Mouse (Mus musculus) intestine, postnatal 0 days (tissue): ENCODE data around the gene Disc1. TPM values are rescaled to one million over a fixed set of nuclear protein-coding genes. Genes with fewer than 3 reads are reported as not detected.
A peak's percentile ranks its signal among the peaks of the same experiment; 100 is the strongest.

Source experiments
- ATAC-seq: fragments of 200-750 bp; cut with Nextera tagmentation; 2 replicates; pipeline ENCODE4 v1.8.0; 2017; ENCODE audit warnings: mild to moderate bottlenecking, moderate TSS enrichment, moderate library complexity
- H3K27ac ChIP-seq: fragments of 300-500 bp; sonication (generic); 2 replicates; pipeline ENCODE4 v1.5.1; 2014; ENCODE audit warnings: mild to moderate bottlenecking, low read depth, low read length, moderate library complexity
- H3K27me3 ChIP-seq: fragments of 300-500 bp; sonication (generic); replicated peaks from 2 replicates; pipeline ENCODE4 v1.6.1; 2014; ENCODE audit warnings: low read length, mixed read lengths; ENCODE audit not compliant: control insufficient read depth, insufficient read depth
- H3K36me3 ChIP-seq: fragments of 300-500 bp; sonication (generic); 2 replicates; pipeline ENCODE4 v1.6.1; 2014; ENCODE audit warnings: mild to moderate bottlenecking, moderate library complexity; ENCODE audit not compliant: control insufficient read depth, insufficient read depth
- H3K4me1 ChIP-seq: fragments of 300-500 bp; sonication (generic); replicated peaks from 2 replicates; pipeline ENCODE4 v1.6.1; 2014; ENCODE audit warnings: antibody characterized with exemption, low read length, mixed read lengths; ENCODE audit not compliant: control insufficient read depth, insufficient read depth
- H3K4me2 ChIP-seq: fragments of 300-500 bp; sonication (generic); replicated peaks from 2 replicates; pipeline ENCODE4 v1.6.1; 2014; ENCODE audit warnings: low read depth, mild to moderate bottlenecking, moderate library complexity
- H3K4me3 ChIP-seq: fragments of 300-500 bp; sonication (generic); 2 replicates; pipeline ENCODE4 v1.5.1; 2014; ENCODE audit warnings: low read depth, low read length
- H3K9ac ChIP-seq: fragments of 300-500 bp; sonication (generic); 2 replicates; pipeline ENCODE4 v1.6.1; 2014; ENCODE audit warnings: mild to moderate bottlenecking, low read depth, low read length
- H3K9me3 ChIP-seq: fragments of 300-500 bp; sonication (generic); 2 replicates; pipeline ENCODE4 v1.6.1; 2016; ENCODE audit warnings: mixed run types; ENCODE audit not compliant: control insufficient read depth
- CTCF ChIP-seq: sonication (generic); IDR thresholded peaks from 2 replicates; pipeline ENCODE4 v1.5.1; 2016; ENCODE audit warnings: low read depth, mild to moderate bottlenecking, control low read depth, antibody characterized with exemption, moderate library complexity
- WGBS: fragments of 180-500 bp; shearing (Covaris S2); extraction: QIAGEN DNeasy Blood & Tissue Kit; methylation state at CpG from one replicate; pipeline ENCODE4 v1.1.7; 2014; 5-methylcytosine and 5-hydroxymethylcytosine counted together
- polyA plus RNA-seq: library from polyadenylated mRNA; unstranded; fragments of >200 nt; fragmentation: Nextera tagmentation; extraction: Ambion mirVana; gene quantifications from 2 replicates; pipeline ENCODE4 v1.2.1, GENCODE M21; 2015

Disc1 gene
- 0.39 and 0.40 TPM in 2 replicates for polyA plus RNA-seq

DNA sequence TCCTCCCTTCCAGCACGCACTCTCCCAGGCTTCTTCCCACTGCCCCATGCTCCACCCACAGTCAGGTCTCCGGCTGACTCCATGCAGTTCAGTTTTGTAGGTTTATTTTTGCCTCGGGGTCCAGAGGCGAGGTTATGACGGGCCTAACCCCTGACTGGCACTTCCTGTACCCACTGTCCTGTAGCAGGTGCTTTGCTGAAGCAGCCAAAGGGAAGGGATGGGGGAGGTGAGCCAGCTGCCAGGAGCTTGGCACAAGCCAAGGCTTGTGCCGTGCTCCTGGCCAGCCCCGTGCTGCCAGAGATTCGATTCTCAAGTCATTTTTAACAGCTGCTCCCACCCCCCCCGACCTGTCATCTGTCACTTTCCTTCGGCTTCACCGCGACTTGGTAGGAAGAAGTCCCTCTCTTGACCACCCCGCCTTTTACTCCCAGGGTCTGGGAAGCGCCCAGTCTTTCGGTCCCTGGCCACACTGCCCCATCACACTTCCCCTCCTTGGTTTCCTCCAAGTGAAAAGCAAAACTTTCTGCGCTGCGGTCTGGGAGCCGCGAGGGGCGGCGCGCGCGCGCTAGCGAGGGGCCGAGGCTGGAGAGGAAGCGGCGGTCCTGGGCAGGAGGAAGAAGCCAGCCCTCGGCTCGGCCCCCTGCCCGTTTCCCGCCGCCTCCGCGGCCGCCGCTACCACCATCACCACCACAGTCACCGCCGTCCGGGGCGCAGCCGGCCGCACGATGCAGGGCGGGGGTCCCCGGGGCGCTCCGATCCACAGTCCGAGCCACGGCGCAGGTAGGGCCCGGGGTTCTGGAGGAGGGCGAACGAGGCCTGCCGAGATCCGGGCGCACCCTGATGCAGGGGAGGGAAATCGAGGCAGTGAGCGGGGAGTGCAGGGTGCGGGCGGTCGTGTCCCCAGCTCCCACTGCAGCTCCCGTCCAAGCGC is at the start of gene Disc1:
Gene Disc1 (plus strand): TSS at position 691 of the 931 bp plus-strand sequence.
- no peak for ATAC-seq
- H3K4me2 ChIP-seq, result peak within 1 kb of the TSS; percentile 97
- 1% methylated on average over 59 of the region's 65 CpGs for WGBS
- no peaks in the 10 kb centered on the region for H3K36me3 ChIP-seq
- H3K9ac ChIP-seq, result peak within 1 kb of the TSS; percentile 62
- peaks cover 33% of the 10 kb centered on the region for H3K27me3 ChIP-seq
- peak within 1 kb of the TSS; percentile 78 for H3K27ac ChIP-seq
- no peaks in the 10 kb centered on the region; the same call in 1 of the 2 replicates for H3K4me1 ChIP-seq
- H3K9me3 ChIP-seq, result no peaks in the 10 kb centered on the region
- peak within 1 kb of the TSS; percentile 68 for H3K4me3 ChIP-seq
- TF ChIP-seq CTCF, result no peak

DNA sequence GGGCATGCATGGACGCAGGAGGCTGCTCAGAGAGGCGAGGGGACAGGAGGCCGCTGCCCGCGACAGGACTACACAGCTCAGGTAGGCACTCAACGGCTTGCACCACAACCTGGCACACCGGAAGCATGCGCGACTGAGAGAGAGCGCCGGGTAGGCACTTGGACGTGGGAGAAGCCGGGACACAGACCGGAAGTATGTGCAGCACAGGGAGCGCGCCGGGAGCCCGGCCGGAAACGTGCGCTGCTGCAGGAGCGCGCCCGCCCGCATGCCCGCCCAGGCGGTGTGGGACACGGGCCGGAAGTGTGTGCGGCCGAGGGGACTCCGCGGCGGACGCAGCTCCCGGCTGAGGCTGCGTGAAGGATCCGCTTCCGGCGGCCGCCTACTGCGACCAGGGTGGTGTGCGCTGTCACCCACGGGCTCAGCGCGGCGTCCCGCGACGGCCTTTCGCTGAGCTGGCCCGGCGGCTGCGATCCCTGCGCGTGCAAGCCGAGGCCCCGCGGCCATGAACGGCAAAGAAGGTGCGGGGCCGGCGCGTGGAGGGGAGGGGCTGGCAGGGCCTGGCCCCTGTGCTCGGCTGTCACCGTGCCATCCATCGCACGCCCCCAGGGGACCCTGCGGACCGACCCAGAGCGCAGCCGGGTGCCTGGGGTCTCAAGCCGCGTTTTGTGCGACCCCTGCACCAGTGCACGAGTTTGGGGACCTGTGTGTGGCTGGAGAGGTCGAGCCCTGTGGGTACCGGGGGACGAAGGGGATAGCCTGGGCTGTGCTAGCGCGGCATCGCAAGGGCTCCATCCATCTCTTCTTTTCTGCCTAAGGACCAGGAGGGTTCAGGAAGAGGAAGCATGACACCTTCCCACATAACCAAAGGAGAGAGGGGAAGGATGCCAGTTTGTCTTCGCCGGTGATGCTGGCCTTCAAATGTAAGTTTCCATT is 41.0 kb upstream of the Disc1 start, which contains the start of gene Tsnax:
Gene Tsnax (plus strand): TSS at position 303 of the 933 bp plus-strand sequence.
- peak within 1 kb of the TSS; percentile 65 for H3K27ac ChIP-seq

GRCm38 (mm10) chr8:125024085-125024484 is 29.9 kb upstream of the Disc1 start:
- no peaks in the 10 kb centered on the region for H3K27me3 ChIP-seq
- no peak for TF ChIP-seq CTCF
- H3K9ac ChIP-seq, result no peak overlapping the region
- H3K36me3 ChIP-seq, result peaks cover 38% of the 10 kb centered on the region
- H3K9me3 ChIP-seq, result no peaks in the 10 kb centered on the region
- no peak overlapping the region for H3K4me3 ChIP-seq
- no peak overlapping the region for H3K27ac ChIP-seq
- H3K4me2 ChIP-seq, result no peak overlapping the region
- ATAC-seq, result no peak
- 81% methylated on average over 8 of the region's 8 CpGs for WGBS
- no peaks in the 10 kb centered on the region for H3K4me1 ChIP-seq

More for the DNA sequence above, 41.0 kb upstream of the Disc1 start, which contains the start of gene Tsnax:
- H3K9ac ChIP-seq, result peak within 1 kb of the TSS; percentile 92
- peak; percentile 33; the same call in 1 of the 2 replicates for TF ChIP-seq CTCF
- H3K4me1 ChIP-seq, result no peaks in the 10 kb centered on the region
- peak; percentile 98 for ATAC-seq
- H3K9me3 ChIP-seq, result no peaks in the 10 kb centered on the region
- peak within 1 kb of the TSS; percentile 88 for H3K4me2 ChIP-seq
- no peaks in the 10 kb centered on the region for H3K27me3 ChIP-seq
- H3K36me3 ChIP-seq, result peaks cover 25% of the 10 kb centered on the region
- 2% methylated on average over 83 of the region's 84 CpGs for WGBS
- peak within 1 kb of the TSS; percentile 95 for H3K4me3 ChIP-seq

DNA sequence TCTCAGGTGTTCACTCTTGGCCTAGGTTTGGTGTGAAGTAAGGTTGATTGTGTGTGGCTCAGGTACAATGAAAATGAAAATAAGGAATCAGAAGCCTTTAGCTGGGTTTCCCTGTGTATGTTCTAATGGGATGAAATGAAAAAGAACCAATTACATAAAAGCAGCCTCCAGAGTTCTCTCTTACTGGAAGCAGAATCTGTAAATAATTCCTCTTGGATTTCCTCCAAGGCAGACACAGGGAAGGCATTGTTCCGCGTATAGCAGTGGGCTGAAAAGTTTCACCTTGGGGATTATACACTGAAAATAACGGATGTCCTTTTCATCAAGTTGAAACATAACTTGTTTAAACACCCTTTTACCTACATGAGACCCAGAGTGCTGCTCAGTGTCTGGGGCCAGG is 26.8 kb upstream of the Disc1 start:
- 75% methylated on average over 3 of the region's 3 CpGs for WGBS

GRCm38 (mm10) chr8:125028841-125029240 is 25.2 kb upstream of the Disc1 start:
- no peaks in the 10 kb centered on the region for H3K4me1 ChIP-seq
- H3K4me3 ChIP-seq, result no peak overlapping the region
- no peak overlapping the region for H3K9ac ChIP-seq
- no peak for TF ChIP-seq CTCF
- ATAC-seq, result no peak
- WGBS, result 94% methylated on average over 5 of the region's 5 CpGs
- H3K4me2 ChIP-seq, result no peak overlapping the region
- H3K27me3 ChIP-seq, result no peaks in the 10 kb centered on the region
- no peak overlapping the region for H3K27ac ChIP-seq
- peaks cover 68% of the 10 kb centered on the region for H3K36me3 ChIP-seq
- no peaks in the 10 kb centered on the region for H3K9me3 ChIP-seq

More for the DNA sequence above, 26.8 kb upstream of the Disc1 start:
- no peaks in the 10 kb centered on the region for H3K27me3 ChIP-seq
- H3K27ac ChIP-seq, result no peak overlapping the region
- no peak for ATAC-seq
- no peak overlapping the region for H3K4me2 ChIP-seq
- H3K4me3 ChIP-seq, result no peak overlapping the region
- TF ChIP-seq CTCF, result no peak
- peaks cover 55% of the 10 kb centered on the region for H3K36me3 ChIP-seq
- no peaks in the 10 kb centered on the region for H3K9me3 ChIP-seq
- H3K9ac ChIP-seq, result no peak overlapping the region
- H3K4me1 ChIP-seq, result no peaks in the 10 kb centered on the region

DNA sequence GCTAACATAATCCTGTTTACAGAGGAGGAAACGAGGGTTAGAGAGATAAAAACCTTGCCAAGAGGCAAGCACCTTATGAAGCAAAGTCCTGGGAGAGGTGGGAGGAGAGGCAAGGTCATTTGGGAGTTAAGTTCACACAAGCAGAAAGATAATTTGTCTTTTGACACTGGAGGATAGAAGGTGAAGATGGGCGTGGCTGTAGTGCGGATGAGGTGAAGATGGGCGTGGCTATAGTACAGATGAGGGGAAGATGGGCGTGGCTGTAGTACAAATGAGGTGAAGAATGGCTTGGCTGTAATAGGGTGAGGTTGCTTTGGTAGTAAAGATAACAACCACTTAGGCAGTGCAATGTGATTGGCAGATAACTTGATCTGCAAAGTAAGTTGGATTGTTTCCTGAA is 22.7 kb upstream of the Disc1 start:
- WGBS, result 49% methylated on average over 5 of the region's 5 CpGs
- no peak for TF ChIP-seq CTCF
- Histone ChIP-seq H3K36me3 (peaks cover 56% of the 10 kb centered on the region), H3K4me3 (no peak overlapping the region), H3K9me3 (no peaks in the 10 kb centered on the region), H3K4me2 (no peak overlapping the region), H3K27me3 (no peaks in the 10 kb centered on the region), H3K27ac (no peak overlapping the region), H3K9ac (no peak overlapping the region), H3K4me1 (no peaks in the 10 kb centered on the region)
- ATAC-seq, result no peak
